Mouse (Mus musculus) heart, adult 8-10 months (tissue): ENCODE measurements at regions not wholly inside any gene's neighbourhood (a gene's known extent, or its start where the extent isn't known, plus 50 kb on each side); places are given as distances from the start of the nearest gene placed in this dataset.

Experiments used
- DNase-seq: peaks from one replicate; pipeline ENCODE4 v3.0.0; 2022; ENCODE audit warnings: low spot score

DNA sequence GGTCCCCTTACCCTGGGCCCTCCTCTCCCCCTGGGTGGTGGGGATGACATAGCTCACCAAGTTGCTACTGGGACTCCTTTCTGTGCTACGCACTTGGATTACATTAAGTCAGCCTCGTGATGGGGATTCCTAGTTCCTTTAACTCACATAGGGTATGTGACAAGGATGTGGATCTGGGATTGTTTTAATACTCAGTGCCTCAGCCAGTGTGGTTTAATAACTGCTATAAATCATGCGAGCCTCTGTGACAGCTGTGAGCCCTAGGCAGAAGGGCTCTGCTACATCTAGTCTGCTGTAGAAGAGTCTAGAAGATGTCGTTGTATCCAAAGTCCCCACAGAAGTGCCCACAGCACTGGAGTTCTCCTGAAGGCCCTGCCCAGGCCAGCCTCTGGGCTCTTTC lies 796.5 kb upstream of the Car8 start:
- DNase-seq = no peak

DNA sequence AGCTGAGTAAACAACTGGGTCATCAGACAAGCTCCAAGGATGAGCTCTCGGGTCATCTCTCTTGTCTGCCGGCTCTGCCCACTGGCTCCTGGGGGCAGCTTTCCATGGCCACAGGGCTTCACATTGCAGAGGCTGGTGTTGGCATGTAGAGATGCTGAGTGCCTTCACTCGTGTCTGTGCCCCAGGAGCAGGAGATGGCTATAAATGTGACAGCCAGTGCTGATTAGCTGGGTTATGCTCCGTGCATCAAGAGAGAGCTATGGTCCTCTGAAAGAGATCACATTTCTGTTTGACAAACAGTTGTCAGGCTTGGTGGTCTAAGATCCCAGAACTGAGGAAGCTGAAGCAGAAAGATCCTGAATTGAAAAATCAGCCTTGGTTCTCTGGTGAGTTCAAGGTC lies 795.4 kb upstream of the Car8 start:
- DNase-seq = no peak

DNA sequence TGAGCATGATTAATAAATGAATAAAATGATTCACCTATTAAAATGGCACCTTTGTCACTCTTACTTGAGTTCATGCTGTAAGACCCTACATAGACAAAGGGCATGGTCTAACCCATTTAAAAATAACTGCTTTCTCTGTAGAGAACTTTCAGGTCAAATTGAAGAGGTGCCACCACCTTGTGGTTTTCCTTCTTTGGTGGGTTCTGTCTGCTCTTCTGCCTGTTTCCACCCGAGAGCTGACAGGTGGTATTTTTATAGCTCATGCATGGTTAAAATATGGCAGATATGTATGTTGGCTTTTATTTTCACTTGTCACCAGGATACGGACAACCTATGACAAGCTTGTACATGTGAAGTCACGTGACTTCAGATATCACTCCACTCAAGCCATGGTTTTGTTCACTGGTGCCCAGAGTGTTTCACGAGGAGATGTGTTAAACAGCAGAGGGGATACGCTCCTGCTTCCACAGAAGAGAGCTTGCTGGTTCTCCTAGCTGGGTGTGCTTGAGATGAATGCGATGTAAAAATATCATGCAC lies 794.3 kb upstream of the Car8 start:
- DNase-seq = no peak

GRCm38 (mm10) chr4:9031634-9032033 lies 792.8 kb upstream of the Car8 start:
- no peak for DNase-seq

DNA sequence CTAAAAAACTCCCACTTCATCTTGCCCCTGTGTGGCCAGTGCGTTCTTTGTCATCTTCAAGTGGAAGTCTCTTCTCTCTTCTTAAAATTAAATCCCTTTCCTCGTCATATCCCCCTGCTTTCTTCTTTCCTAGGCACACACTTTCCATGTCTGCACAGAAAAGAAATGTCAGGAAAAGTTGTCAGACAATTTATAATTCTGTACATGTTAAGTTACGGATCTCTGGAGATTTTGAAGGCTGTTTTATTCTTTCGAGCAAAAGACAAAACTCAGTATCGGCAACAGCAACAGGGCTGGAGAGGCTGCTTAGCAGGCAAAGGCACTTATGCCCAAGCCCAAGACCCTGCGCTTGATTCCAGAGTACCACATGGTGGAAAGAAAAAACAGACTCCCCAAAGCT lies 790.1 kb upstream of the Car8 start:
- DNase-seq = no peak

DNA sequence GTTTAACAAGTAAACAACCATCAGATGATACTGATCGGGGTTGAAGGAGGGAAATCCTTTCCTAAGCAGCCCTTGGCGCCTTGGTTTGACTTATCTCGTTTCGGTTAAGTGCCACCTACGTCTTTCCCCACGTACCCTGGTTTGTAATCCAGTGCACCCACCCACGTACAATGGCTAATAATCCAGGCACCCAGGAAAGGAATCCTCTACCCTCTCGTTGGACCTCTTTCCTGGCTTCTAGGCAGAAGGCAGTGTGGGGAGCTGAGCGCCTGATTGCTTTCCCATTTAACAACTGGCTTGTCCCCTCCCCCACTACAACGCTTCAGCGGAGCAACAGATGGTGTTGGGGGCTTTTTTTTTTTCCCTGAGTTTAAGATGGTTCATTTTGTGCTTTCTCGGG lies 789.6 kb upstream of the Car8 start:
- DNase-seq = peak; percentile 15

DNA sequence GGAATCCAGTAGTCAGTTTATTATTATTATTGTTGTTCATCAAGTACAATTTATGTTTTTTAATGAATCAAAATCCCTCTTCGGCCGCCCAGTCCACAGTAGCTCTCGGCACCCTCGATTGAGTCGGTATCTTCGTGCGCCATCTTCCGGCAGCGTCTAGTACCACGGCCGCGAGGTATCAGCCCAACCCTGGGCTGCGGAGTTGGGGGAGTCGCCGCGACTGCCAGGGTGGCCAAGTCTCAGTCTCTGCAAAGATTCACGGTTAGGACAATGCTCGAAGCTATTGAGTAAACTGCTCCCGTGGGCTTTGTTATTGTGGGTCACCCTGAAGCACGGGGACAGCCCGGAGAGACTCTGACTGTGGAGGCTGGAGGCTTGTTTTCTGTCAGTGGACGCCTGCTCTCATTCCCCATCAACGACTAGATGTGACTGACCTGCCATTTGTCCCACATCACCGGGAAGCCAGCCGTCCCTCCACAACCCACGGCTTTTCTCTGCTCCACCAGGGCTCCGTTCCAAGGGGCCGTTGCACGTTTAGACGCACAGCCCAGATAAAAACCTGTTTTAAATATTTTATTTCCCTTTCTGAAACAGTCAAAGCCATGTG lies 789.1 kb upstream of the Car8 start:
- peak; percentile 88 for DNase-seq

DNA sequence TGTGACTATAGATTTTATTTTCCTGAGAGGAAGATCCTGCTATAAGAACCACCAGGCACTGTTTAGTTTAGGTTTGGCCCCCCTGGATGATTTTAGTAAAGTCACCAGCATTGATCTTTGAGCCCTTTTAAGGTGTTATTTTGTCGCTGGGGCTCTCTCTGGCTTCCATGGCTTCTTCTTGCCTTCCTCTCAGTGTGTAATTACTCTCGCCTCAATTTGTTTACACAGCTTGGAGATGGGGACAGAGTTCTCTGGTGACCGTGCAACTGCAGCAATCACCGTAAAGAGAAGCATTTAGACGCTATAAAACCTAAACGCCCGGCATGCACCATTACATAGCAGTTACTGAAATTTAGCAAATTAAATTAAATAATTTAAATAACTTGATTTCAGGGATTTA lies 788.5 kb upstream of the Car8 start:
- DNase-seq = no peak

DNA sequence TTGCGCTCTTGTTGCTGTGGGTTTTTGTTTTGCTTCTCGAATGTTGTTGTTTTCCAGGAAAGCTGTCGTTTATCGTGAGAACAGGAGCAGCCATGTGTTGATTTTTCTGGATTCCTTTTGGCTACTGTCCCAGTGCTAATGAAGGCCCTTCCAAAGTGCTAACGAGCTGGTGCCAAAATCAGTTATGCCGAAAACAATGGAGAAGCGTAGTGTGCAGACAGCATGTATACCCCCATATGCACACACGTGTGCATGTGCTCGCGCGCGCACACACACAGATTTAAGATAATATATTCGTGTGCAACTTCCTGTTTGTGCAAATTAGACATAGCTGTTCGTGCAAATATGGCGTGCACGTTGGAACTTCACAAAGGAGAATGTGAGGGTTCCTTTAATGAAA lies 788.0 kb upstream of the Car8 start:
- peak; percentile 16 for DNase-seq

DNA sequence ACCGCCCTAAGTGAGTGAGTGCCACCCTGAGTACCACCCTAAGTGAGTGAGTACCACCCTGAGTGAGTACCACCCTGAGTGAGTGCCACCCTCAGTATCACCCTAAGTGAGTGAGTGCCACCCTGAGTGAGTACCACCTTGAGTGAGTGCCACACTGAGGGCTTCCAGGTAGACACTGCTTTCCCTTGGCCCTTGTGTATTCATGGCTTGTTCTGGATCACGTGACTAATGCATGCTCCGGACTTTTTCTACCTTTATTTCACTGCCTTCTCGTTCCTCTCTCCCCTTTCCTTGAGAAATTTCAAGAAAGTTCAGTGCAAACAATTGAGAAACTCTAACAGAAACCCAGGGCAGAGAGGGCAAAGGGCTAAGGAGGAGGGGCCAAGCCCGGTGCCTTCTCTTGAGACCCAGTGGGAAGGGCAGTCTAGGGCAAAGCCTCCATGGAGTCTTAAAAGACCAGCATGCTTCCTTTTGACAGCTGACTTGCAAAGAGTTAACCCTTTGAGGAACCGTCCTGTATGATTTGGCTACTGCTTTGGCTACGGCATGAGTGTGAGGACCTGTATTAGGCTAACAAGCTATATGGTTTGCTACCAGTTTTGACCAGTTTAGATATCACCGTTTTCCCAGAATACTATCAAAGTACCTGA lies 787.1 kb upstream of the Car8 start:
- no peak for DNase-seq

GRCm38 (mm10) chr4:9024216-9024925 lies 785.5 kb upstream of the Car8 start:
- peak; percentile 57 for DNase-seq

- DNase-seq = no peak
Observed at GRCm38 (mm10) chr4:9019241-9020110, 780.6 kb upstream of the Car8 start.

DNA sequence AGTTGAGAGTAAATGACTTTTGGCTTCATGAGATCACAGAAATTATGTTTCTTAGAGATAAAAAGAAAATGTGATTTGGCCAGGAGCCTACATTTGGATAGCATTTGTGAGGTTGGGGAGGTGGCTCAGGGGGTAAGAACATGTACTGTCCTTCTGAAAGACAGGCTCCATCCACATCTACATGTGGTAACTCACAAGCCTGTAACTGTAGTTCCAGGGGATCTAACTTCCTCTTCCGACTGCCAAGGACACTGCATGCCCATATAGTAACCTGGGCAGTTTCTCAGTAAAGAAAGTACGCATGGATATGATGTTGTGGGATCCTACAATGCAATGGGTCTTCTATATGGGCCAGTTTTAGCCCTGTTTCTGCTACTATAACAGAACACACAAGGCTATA lies 779.4 kb upstream of the Car8 start:
- DNase-seq = no peak

DNA sequence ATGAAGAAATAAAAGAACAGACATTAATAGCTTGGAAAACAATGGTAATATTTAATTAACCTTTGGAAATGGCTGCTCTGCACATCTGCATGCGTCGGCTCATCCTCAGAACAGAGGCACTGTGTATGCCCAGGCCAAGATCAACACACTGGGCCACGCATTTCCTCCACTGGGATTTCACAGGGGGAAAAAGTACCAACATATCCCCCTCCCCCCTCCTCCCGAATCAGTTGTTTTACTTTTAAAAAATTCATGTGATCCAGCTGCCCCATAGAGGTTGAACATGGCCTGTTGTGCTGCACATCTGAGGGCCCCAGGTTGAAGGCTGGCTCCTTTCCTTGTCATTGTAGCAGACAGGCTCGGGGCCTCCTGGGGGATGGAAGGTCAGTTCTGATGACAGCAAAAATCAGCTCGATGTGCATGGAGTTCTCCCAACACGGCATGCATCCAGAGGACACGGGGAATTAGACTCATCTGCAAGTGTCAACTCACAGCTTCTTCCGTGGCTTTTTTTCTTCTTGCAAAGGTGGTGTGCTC lies 777.7 kb upstream of the Car8 start:
- no peak for DNase-seq

GRCm38 (mm10) chr4:9015528-9016503 lies 777.0 kb upstream of the Car8 start:
- no peak for DNase-seq

DNA sequence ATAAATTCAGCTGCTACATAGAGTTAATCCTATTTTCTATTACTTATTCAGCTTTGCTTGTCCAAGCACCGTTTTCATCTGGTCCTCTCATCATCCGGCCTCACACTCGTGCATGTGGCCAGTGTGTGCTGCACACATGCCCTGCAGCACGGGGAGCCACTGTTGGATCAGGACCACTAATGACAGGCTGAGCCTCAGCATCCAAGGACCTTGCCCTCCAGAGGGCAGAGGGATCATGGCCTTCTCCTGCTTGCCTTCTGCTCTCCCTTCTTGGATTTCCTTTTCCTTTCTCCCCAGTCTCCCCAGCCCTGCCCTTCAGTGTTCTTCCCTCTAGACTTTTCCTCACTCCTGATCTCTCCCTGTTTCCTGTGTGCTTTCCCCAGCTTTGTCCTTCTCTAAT lies 776.1 kb upstream of the Car8 start:
- DNase-seq = no peak

GRCm38 (mm10) chr4:9012787-9013186 lies 773.9 kb upstream of the Car8 start:
- no peak for DNase-seq

GRCm38 (mm10) chr4:9011952-9012351 lies 773.1 kb upstream of the Car8 start:
- no peak for DNase-seq

GRCm38 (mm10) chr4:9011129-9011518 lies 772.3 kb upstream of the Car8 start:
- DNase-seq = no peak

DNA sequence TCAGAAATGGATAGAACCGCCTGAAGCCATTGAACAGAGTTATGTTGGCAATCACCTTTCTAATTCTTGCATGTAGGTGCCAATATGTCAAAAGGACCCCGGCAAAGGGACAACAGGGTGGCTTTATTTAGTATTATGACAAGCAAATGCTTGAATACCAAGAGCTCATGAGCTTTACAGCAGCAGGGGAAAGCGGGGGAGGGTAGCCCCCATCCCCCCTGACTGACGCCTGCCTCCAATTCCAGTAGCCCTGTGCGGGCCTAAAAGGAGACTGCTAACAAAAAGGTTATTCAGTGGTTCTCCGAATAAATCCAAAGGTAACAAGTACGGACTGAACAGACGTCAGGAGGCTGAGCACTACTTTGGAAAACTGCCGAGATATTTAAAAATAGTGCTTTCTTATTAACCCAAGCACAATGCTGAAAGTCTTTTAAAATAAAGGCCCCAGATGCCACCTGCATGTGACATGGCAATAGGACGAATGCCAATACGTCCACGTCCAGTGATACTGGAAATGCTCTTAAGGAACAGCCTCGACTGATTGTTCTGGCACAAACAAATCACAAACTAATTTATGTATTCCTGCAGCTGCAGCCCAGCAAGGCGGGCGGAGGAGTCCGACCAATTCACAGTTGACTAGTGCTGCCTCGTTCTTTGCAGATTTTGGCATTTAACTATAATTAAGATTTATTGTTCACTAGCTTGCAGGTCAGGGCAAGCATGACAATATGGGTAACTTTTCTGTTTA lies 771.7 kb upstream of the Car8 start:
- no peak for DNase-seq
